Mouse (Mus musculus) intestine, embryonic 14.5 days (tissue): ENCODE data around the gene Olfr459. TPM values are rescaled to one million over a fixed set of nuclear protein-coding genes. Genes with fewer than 3 reads are reported as not detected.

Source experiments
- ATAC-seq: fragments of 200-750 bp; cut with Nextera tagmentation; replicated peaks from 2 replicates; pipeline ENCODE4 v1.8.0; 2017; ENCODE audit warnings: low read depth, moderate number of reproducible peaks, moderate TSS enrichment, moderate library complexity; ENCODE audit not compliant: low FRiP score, low TSS enrichment
- DNase-seq: peaks from one replicate; pipeline ENCODE4 v3.0.0-alpha.2; 2018; ENCODE audit warnings: low spot score
- H3K27ac ChIP-seq: fragments of 300-500 bp; sonication (generic); 2 replicates; pipeline ENCODE4 v1.5.1; 2014; ENCODE audit warnings: low read depth, mild to moderate bottlenecking, control low read depth
- H3K27me3 ChIP-seq: fragments of 300-500 bp; sonication (generic); replicated peaks from 2 replicates; pipeline ENCODE4 v1.6.1; 2014; ENCODE audit warnings: low read length, control low read depth; ENCODE audit not compliant: control insufficient read depth, insufficient read depth
- H3K36me3 ChIP-seq: fragments of 300-500 bp; sonication (generic); 2 replicates; pipeline ENCODE4 v1.6.1; 2014; ENCODE audit warnings: low read length, control low read depth; ENCODE audit not compliant: control insufficient read depth, insufficient read depth
- H3K4me1 ChIP-seq: fragments of 300-500 bp; sonication (generic); replicated peaks from 2 replicates; pipeline ENCODE4 v1.6.1; 2014; ENCODE audit warnings: low read length, control low read depth, mixed read lengths; ENCODE audit not compliant: control insufficient read depth, insufficient read depth
- H3K4me2 ChIP-seq: fragments of 300-500 bp; sonication (generic); 2 replicates; pipeline ENCODE4 v1.6.1; 2014; ENCODE audit warnings: low read length
- H3K4me3 ChIP-seq: fragments of 300-500 bp; sonication (generic); 2 replicates; pipeline ENCODE4 v1.5.1; 2014; ENCODE audit warnings: low read depth, low read length, control low read depth, mixed read lengths
- H3K9ac ChIP-seq: fragments of 300-500 bp; sonication (generic); 2 replicates; pipeline ENCODE4 v1.6.1; 2014; ENCODE audit warnings: mild to moderate bottlenecking, low read length
- H3K9me3 ChIP-seq: fragments of 300-500 bp; sonication (generic); 2 replicates; pipeline ENCODE4 v1.6.1; 2016; ENCODE audit warnings: low read length, control low read depth; ENCODE audit not compliant: control insufficient read depth
- whole genome bisulfite sequencing: fragments of 180-500 bp; shearing (Covaris S2); extraction: QIAGEN DNeasy Blood & Tissue Kit; methylation state at CpG from one replicate; pipeline ENCODE4 v1.1.7; 2014; 5-methylcytosine and 5-hydroxymethylcytosine counted together
- polyA plus RNA-seq: library from polyadenylated mRNA; unstranded; fragments of >200 nt; fragmentation: Nextera tagmentation; extraction: Ambion mirVana; gene quantifications from 2 replicates; pipeline ENCODE4 v1.2.1, GENCODE M21; 2014

Gene Olfr459
- polyA plus RNA-seq, 1 experiment from 2014 or later = 0.04 TPM

DNA sequence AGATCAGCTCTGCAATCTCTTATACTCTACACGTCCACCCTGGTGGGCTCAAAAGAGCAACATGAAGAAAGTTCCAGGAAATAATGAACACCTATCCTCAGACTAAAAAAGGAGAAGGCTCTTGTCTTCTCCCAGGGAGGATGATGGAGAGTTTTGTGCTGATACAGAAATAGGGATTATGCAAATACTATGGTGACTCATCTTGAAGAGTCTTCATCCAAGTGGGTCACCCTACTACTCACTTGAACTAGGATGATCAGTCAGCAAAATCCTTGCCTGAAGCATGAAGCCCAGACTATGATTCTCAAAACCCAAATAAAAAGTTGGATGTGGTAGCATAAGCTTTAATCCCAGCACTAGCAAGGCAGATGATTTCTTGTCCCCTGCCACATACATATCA is 16.6 kb downstream of the Olfr459 start:
- Histone ChIP-seq H3K4me3 (no peak overlapping the region), H3K27me3 (no peaks in the 10 kb centered on the region), H3K4me2 (no peak overlapping the region), H3K27ac (no peak overlapping the region), H3K9ac (no peak overlapping the region), H3K4me1 (no peaks in the 10 kb centered on the region), H3K9me3 (no peaks in the 10 kb centered on the region), H3K36me3 (no peaks in the 10 kb centered on the region)
- WGBS = 80% methylated on average over 1 of the region's 1 CpGs
- no peak for DNase-seq
- no peak for ATAC-seq

DNA sequence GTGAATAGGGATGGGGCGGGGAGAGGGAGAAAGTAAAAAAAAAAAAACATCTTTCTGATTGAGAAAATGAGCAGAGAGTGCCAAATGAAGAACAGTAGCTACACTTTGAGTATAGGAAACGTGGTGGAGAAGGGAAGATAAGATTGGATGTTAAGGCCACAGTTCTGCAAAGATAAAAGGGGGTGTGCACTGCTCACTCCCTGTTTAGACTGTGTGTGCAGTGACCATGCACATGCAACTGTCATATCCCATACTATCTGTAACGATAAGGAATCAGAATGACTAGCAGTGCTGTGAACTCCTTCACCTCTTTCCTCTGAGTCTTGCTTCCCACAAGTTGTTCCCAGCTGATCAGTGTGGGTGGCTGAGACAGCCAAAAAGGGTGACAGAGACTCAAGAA is 17.8 kb downstream of the Olfr459 start:
- no peak for DNase-seq
- no peak overlapping the region for H3K4me3 ChIP-seq
- no peaks in the 10 kb centered on the region for H3K36me3 ChIP-seq
- H3K9me3 ChIP-seq = no peaks in the 10 kb centered on the region
- H3K27ac ChIP-seq = no peak overlapping the region
- H3K9ac ChIP-seq = no peak overlapping the region
- H3K27me3 ChIP-seq = no peaks in the 10 kb centered on the region
- ATAC-seq = no peak
- WGBS = 75% methylated on average over 3 of the region's 3 CpGs
- no peak overlapping the region for H3K4me2 ChIP-seq
- no peaks in the 10 kb centered on the region for H3K4me1 ChIP-seq

DNA sequence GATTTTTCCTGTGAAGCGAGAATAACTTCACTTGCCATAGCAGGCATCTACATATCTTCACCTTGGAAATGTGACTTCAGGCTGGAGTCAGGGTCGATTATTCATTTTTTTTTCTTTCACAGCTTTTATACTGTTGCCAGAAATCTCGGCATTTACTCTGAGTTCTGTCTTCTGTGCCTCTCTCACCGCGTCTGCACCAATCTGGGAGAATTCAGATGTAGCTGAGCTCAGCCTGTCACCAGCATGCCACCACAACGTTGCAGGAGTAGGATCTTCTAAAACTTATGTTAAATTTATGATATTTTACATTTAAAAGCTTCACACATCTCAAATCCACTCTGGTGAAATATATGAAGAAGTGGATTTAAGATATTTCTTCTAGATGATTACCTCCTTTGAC is 20.4 kb downstream of the Olfr459 start:
- Histone ChIP-seq H3K4me1 (no peaks in the 10 kb centered on the region), H3K4me3 (no peak overlapping the region), H3K27me3 (no peaks in the 10 kb centered on the region), H3K27ac (no peak overlapping the region), H3K9me3 (no peaks in the 10 kb centered on the region), H3K36me3 (no peaks in the 10 kb centered on the region), H3K9ac (no peak overlapping the region), H3K4me2 (no peak overlapping the region)
- DNase-seq (no peak), ATAC-seq (no peak)
- 66% methylated on average over 6 of the region's 6 CpGs for WGBS

DNA sequence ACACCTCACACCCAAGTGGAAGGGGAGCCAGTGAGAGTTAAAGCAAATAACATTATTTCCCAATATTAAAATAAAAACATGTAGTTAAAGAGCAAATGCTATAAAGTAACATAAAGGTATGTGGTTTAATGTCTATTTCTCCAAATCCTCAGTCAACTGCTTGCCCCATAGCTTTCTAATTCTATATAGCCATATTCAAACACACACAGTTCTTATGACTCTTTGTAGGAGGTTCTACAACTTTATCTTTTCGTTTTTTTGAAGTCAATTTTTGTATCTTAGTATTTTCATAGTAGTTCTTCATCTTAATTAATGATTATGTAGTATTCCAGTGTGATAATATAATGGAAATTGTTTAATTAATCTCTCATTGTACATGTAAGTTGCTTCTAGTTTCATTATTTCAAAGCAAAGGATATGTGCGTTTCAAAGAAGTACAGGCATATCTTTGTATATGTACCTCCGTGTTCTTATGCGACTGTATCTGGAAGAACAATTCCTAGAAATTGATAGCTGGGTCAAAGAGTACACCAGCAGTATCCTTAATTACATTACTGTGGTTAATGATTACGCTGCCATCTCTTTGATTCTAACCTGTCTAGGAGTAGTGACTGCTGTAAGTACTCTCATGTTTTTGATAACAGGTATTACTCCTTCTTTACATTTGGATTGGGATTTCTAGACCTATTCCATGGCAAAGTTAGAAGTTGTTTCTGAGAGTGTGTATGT is 30.1 kb downstream of the Olfr459 start:
- no peak for ATAC-seq

DNA sequence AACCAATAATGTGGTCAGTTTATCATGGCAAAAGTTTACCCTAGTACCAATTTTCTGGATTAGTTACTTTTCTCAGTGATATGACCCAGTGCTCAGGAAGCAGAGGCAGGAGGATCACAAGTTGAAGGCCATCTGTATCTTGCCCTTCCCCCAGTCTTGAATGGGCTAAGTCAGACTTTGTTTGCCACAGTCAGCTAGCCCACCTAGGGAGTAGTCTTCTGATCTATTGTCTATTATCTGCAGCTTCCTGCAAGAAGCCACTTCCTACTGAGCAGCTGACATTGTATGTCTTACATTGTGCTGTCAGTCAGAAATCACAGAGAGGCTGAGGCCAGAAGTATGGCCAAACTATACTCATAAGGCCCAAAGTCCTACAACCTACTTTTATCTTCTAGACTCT is 33.9 kb downstream of the Olfr459 start:
- Histone ChIP-seq H3K9me3 (no peaks in the 10 kb centered on the region), H3K27me3 (no peaks in the 10 kb centered on the region), H3K4me2 (no peak overlapping the region), H3K4me1 (no peaks in the 10 kb centered on the region), H3K36me3 (no peaks in the 10 kb centered on the region), H3K4me3 (no peak overlapping the region), H3K9ac (no peak overlapping the region), H3K27ac (no peak overlapping the region)
- ATAC-seq = no peak
- no peak for DNase-seq

More for the DNA sequence above, 30.1 kb downstream of the Olfr459 start:
- WGBS = 71% methylated on average over 5 of the region's 5 CpGs
- H3K4me3 ChIP-seq = no peak overlapping the region
- H3K9me3 ChIP-seq = no peaks in the 10 kb centered on the region
- H3K4me1 ChIP-seq = no peaks in the 10 kb centered on the region
- H3K27me3 ChIP-seq = no peaks in the 10 kb centered on the region
- H3K4me2 ChIP-seq = no peak overlapping the region
- H3K27ac ChIP-seq = no peak overlapping the region
- no peaks in the 10 kb centered on the region for H3K36me3 ChIP-seq
- H3K9ac ChIP-seq = no peak overlapping the region
- DNase-seq = no peak

DNA sequence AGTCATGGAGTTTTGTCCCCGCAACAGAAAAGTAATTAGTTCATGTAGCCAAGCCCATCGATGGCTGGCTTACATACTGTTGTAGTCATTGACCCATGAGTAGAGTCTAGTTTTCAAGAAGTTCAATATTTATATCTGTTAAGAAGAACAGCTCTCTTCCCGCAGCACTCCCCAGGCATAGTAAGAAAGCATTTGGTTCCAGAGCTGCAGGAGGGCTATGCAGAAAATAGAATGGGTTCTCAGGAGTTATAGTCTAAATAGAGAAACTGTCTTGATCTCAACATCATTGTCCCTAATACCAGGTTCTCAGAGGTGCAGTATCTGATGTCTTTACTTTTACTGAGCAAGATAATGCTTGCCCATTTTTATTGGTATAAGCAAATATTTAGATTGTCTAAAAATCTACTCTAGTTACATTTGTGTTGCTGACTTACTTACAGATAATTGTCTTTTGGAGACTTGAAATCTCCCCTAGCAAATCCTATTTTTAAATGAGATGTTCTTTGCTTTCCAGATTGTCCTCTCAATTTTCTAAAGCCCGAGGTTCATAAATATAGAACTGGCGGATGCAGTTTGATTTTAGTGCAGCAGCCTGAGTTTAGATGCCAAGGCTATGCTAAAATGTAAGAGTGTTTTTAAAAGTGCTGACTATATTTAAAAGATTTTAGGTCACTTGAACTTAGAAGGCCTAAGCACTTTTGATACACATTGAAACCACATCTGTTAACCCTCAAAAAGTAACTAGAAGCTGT is 40.1 kb downstream of the Olfr459 start:
- no peak for ATAC-seq
- Histone ChIP-seq H3K4me1 (no peaks in the 10 kb centered on the region), H3K9ac (no peak overlapping the region), H3K9me3 (no peaks in the 10 kb centered on the region), H3K27me3 (no peaks in the 10 kb centered on the region), H3K4me2 (no peak overlapping the region), H3K4me3 (no peak overlapping the region), H3K36me3 (no peaks in the 10 kb centered on the region), H3K27ac (no peak overlapping the region)
- DNase-seq = no peak
- WGBS = 86% methylated on average over 5 of the region's 5 CpGs

DNA sequence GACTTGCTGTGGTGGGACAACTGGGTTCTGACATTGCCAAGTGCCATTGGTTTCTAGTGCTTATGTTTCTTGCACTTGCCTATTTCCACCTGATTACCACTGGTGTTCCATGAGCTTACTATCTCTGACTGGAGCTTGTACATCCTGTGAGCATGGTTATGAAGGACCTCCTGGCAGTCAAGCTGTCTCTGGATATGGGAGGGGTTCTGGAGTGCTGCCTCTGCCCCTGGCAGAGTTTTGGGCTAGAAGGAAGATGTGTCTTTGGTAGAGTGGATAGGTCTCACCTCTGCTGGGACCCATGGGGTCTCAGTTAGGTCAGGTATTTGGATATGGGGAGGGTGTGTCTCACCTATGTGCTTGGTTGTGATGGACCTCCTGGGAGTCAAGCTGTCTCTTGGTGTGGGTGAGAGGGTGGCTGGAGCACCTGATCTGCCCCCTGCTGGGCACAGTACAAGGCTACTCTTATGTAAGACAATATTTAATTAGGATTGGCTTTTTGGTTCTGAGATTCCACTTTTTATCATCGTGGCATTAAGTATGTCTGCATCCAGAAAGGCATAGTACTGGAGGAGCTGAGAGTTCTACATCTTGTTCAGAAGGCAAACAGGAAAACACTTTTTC is 46.9 kb downstream of the Olfr459 start:
- Histone ChIP-seq H3K4me3 (no peak overlapping the region), H3K27me3 (no peaks in the 10 kb centered on the region), H3K4me1 (no peaks in the 10 kb centered on the region), H3K36me3 (no peaks in the 10 kb centered on the region), H3K4me2 (no peak overlapping the region), H3K27ac (no peak overlapping the region), H3K9me3 (no peaks in the 10 kb centered on the region), H3K9ac (no peak overlapping the region)
- ATAC-seq = no peak
- no peak for DNase-seq
- 85% methylated on average over 1 of the region's 1 CpGs for WGBS

DNA sequence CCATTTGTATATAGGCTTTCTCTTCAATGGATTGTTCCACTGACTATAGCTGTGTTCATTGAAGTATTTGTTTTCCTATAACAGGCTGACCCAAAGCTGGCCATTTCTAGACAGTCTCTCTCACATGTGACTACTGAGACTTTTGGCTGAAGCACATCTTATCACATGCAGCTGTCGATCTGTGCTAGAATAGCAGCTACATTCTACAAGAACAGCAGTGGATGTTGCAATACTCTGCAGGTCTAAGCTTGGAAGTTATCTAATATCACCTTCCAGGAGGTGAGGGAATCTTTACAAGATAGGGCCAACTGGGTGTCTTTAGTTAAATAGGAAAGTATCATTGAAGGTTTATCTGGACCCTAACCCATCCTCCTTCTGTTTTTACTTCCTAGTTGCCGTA is 53.5 kb downstream of the Olfr459 start:
- Histone ChIP-seq H3K4me2 (no peak overlapping the region), H3K36me3 (no peaks in the 10 kb centered on the region), H3K9me3 (no peaks in the 10 kb centered on the region), H3K27me3 (no peaks in the 10 kb centered on the region), H3K4me3 (no peak overlapping the region), H3K9ac (no peak overlapping the region), H3K4me1 (no peaks in the 10 kb centered on the region), H3K27ac (no peak overlapping the region)
- 82% methylated on average over 2 of the region's 2 CpGs for WGBS
- no peak for ATAC-seq
- no peak for DNase-seq
